ENCODE assay signal across 9 mouse cellular contexts in the genomic region with DNA sequence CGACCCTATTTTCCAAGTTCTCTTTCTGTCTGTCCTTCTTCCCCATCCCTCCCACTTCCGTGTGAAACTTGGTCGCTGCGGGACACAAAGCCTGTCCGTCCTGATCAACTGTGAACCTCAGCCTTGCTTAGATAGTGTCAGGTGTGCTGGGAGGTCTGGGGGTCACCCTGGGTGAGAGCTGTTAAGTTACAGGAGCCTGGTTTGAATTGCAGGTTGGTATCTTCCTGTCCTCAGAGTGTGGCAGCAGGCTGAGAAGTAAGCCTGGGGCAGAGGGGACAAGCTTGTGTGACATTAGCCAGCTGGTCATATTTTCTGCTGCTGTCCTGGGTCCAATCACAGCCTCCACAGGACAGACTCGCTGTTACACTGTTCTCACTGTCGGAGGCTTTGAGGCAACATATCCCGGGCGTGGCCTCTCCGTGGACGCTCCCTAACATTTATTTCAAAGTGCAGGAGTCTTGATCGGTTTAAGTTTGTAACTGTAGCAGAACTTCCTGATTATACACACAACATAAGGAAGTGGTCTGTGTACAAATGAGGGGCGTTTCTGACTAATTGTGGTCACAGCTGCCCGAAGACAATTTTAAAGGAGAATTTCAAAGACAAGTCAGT. TPM values are rescaled to one million over a fixed set of nuclear protein-coding genes. Genes with fewer than 3 reads are reported as not detected.
DNase-seq lines count a peak whose midpoint lies in the region; ATAC-seq and TF ChIP-seq lines count a peak whose summit lies in the region.
"Had no signal": no experiment of that assay in that cellular context is flagged by ENCODE, and none has a peak within 500 bp of the region (broad histone marks: within the 10 kb centered on the region; RNA-seq: fewer than 3 reads in every experiment).

No protein-coding gene starts in this region.

- peak overlapping the region; percentile 36 for H3K4me3 ChIP-seq in heart, embryonic 15.5 days
- H3K4me3 ChIP-seq in limb, embryonic 14.5 days (replicated peaks; ENCODE audit: low read length), result peak overlapping the region; percentile 24
- H3K4me3 ChIP-seq in midbrain, embryonic 15.5 days, result peak overlapping the region; percentile 19

- H3K27ac ChIP-seq in heart, embryonic 15.5 days, result peak overlapping the region; percentile 94
- H3K27ac ChIP-seq in limb, embryonic 14.5 days (replicated peaks; ENCODE audit: low read depth, low read length), result peak overlapping the region; percentile 76
- H3K27ac ChIP-seq in midbrain, embryonic 15.5 days, result peak overlapping the region; percentile 81

- DNase-seq in embryo, embryonic 10.5 days (ENCODE audit: low spot score), result peak; percentile 52
- DNase-seq in embryo, embryonic 9.5 days (ENCODE audit: extremely low spot score), result no peak
- DNase-seq in brain, embryonic 14.5 days (ENCODE audit: low read depth), result peak; percentile 65
- DNase-seq in limb, embryonic 14.5 days (ENCODE audit: low spot score), result peak; percentile 62
- no peak for DNase-seq in cerebellum, postnatal 36 days
- DNase-seq in layer of hippocampus, adult 11-12 months (ENCODE audit: low spot score), result no peak

- peak; percentile 47 for ATAC-seq in heart, embryonic 15.5 days (replicated peaks; ENCODE audit: insufficient number of reproducible peaks, insufficient read depth, low FRiP score, low read depth)
- no peak for ATAC-seq in limb, embryonic 14.5 days (ENCODE audit: low FRiP score, low read depth)
- no peak for ATAC-seq in midbrain, embryonic 15.5 days (replicated peaks)
- ATAC-seq: Patski had no signal

- no peak for TF ChIP-seq POLR2A in brain, embryonic 14.5 days (IDR thresholded peaks at IDR 0.05; ENCODE audit: borderline replicate concordance, extremely low read depth, insufficient read depth, insufficient read length, poor library complexity, severe bottlenecking)
- TF ChIP-seq POLR2A in limb, embryonic 14.5 days (IDR thresholded peaks at IDR 0.05; ENCODE audit: borderline replicate concordance, extremely low read depth, insufficient read depth, insufficient read length), result no peak

- peak overlapping the region; percentile 55 for H3K9ac ChIP-seq in heart, embryonic 15.5 days
- H3K9ac ChIP-seq in limb, embryonic 14.5 days (ENCODE audit: low read depth, low read length, severe bottlenecking), result peak overlapping the region; percentile 3; the same call in 1 of the 2 replicates
- H3K9ac ChIP-seq in midbrain, embryonic 15.5 days, result 0 out of 2 replicates have a peak overlapping the region, but pooled peaks have one; percentile 16

- peaks cover 85% of the 10 kb centered on the region for H3K4me1 ChIP-seq in heart, embryonic 15.5 days (replicated peaks)
- H3K4me1 ChIP-seq in limb, embryonic 14.5 days (ENCODE audit: control insufficient read depth, insufficient read depth, low read length), result peaks cover 32% of the 10 kb centered on the region
- H3K4me1 ChIP-seq in midbrain, embryonic 15.5 days, result peaks cover 52% of the 10 kb centered on the region

- peak overlapping the region; percentile 63 for H3K4me2 ChIP-seq in heart, embryonic 15.5 days
- H3K4me2 ChIP-seq in limb, embryonic 14.5 days (replicated peaks; ENCODE audit: low read depth, low read length, severe bottlenecking), result peak overlapping the region; percentile 55
- peak overlapping the region; percentile 50 for H3K4me2 ChIP-seq in midbrain, embryonic 15.5 days

- H3K36me3 ChIP-seq in heart, embryonic 15.5 days, result no peaks in the 10 kb centered on the region
- H3K36me3 ChIP-seq in limb, embryonic 14.5 days (ENCODE audit: control insufficient read depth, insufficient read depth, low read length), result peaks cover 3% of the 10 kb centered on the region; the same call in 1 of the 2 replicates
- no peaks in the 10 kb centered on the region for H3K36me3 ChIP-seq in midbrain, embryonic 15.5 days (replicated peaks)

- no peak for TF ChIP-seq CTCF in brain, embryonic 14.5 days (IDR thresholded peaks at IDR 0.05; ENCODE audit: borderline replicate concordance, extremely low read depth, insufficient read depth, insufficient read length)

- no peaks in the 10 kb centered on the region for H3K27me3 ChIP-seq in heart, embryonic 15.5 days
- H3K27me3 ChIP-seq in limb, embryonic 14.5 days (ENCODE audit: control insufficient read depth, insufficient read depth, low read length), result no peaks in the 10 kb centered on the region
- no peaks in the 10 kb centered on the region for H3K27me3 ChIP-seq in midbrain, embryonic 15.5 days (replicated peaks)
- H3K27me3 ChIP-seq: Patski had no signal

- no peaks in the 10 kb centered on the region for H3K9me3 ChIP-seq in heart, embryonic 15.5 days (replicated peaks)
- H3K9me3 ChIP-seq in limb, embryonic 14.5 days (ENCODE audit: control insufficient read depth, low read length), result no peaks in the 10 kb centered on the region
- no peaks in the 10 kb centered on the region for H3K9me3 ChIP-seq in midbrain, embryonic 15.5 days

- 7% methylated on average over 14 of the region's 14 CpGs for WGBS in heart, embryonic 15.5 days
- WGBS in limb, embryonic 14.5 days, result 12% methylated on average over 14 of the region's 14 CpGs
- 18% methylated on average over 14 of the region's 14 CpGs for WGBS in midbrain, embryonic 15.5 days

RNA-seq across cellular contexts. Expression of gene Trak1, which starts 17.3 kb away (rescaled TPM):
- 59.2 and 77.7 TPM in 2 replicates for polyA plus RNA-seq in brain, embryonic 14.5 days (2012; rRNA removed)
- polyA plus RNA-seq in heart, embryonic 15.5 days (2015; fragmentation: Nextera tagmentation; extraction: Ambion mirVana), result 37.0 and 46.4 TPM in 2 replicates
- 31.2 and 37.5 TPM in 2 replicates for polyA plus RNA-seq in limb, embryonic 14.5 days (2012; rRNA removed)
- 20.0 and 20.8 TPM in 2 replicates for polyA plus RNA-seq in limb, embryonic 14.5 days (2014; fragmentation: Nextera tagmentation; extraction: Ambion mirVana)
- 60.7 and 61.2 TPM in 2 replicates for polyA plus RNA-seq in midbrain, embryonic 15.5 days (2015; fragmentation: Nextera tagmentation; extraction: Ambion mirVana)

RNA-seq across cellular contexts. Expression of gene Ulk4, which starts 37.6 kb away (rescaled TPM):
- 7.3 and 7.8 TPM in 2 replicates for polyA plus RNA-seq in brain, embryonic 14.5 days (2012; rRNA removed)
- 89.3 and 95.4 TPM in 2 replicates for polyA plus RNA-seq in heart, embryonic 15.5 days (2015; fragmentation: Nextera tagmentation; extraction: Ambion mirVana)
- 6.4 and 7.2 TPM in 2 replicates for polyA plus RNA-seq in limb, embryonic 14.5 days (2012; rRNA removed)
- 120 and 123 TPM in 2 replicates for polyA plus RNA-seq in limb, embryonic 14.5 days (2014; fragmentation: Nextera tagmentation; extraction: Ambion mirVana)
- polyA plus RNA-seq in midbrain, embryonic 15.5 days (2015; fragmentation: Nextera tagmentation; extraction: Ambion mirVana), result 84.7 and 92.9 TPM in 2 replicates

Comparison
In these comparisons a context has a peak if more than half of its experiments do, and no peak if none do; other contexts are left out.
1. DNase-seq: peak in embryo, embryonic 10.5 days (single experiment), brain, embryonic 14.5 days (single experiment) and limb, embryonic 14.5 days (single experiment); none in embryo, embryonic 9.5 days (single experiment), cerebellum, postnatal 36 days (0 of 2) and layer of hippocampus, adult 11-12 months (single experiment).
2. H3K9ac ChIP-seq: peak in every context shown above with its lines; median percentile 55 in heart, embryonic 15.5 days; 16 in midbrain, embryonic 15.5 days; 3 in limb, embryonic 14.5 days.
3. Peak in every context shown above with its lines, with median percentiles within 50 percentile points of each other: H3K27ac ChIP-seq, H3K4me2 ChIP-seq and H3K4me3 ChIP-seq.